Mouse (Mus musculus) natural killer cell, adult 2 months (primary cell): Measurements from ENCODE around the gene Nek9.

Experiments
- DNase-seq, 2 experiments: peaks; one replicate each; pipeline ENCODE4 v3.0.0; 2022; ENCODE audit warnings: low spot score in 2 of 2

The Nek9 gene

GRCm38 (mm10) chr12:85264531-85264930, 74.6 kb downstream of the Nek9 start:
- DNase-seq: no peak

GRCm38 (mm10) chr12:85263190-85263589, 76.0 kb downstream of the Nek9 start:
- no peak for DNase-seq

GRCm38 (mm10) chr12:85262489-85262888, 76.7 kb downstream of the Nek9 start:
- no peak for DNase-seq

GRCm38 (mm10) chr12:85257008-85257639, 82.0 kb downstream of the Nek9 start:
- DNase-seq: peak in 1 of 2 experiments; percentile 16

GRCm38 (mm10) chr12:85256074-85256751, 82.9 kb downstream of the Nek9 start:
- no peak for DNase-seq

- no peak for DNase-seq
Observed at GRCm38 (mm10) chr12:85252083-85252482, 87.1 kb downstream of the Nek9 start.
